Mouse (Mus musculus): Measurements from ENCODE around the gene Cars. TPM values are rescaled to one million over a fixed set of nuclear protein-coding genes. Genes with fewer than 3 reads are reported as not detected.
A peak's percentile ranks its signal among the peaks of the same experiment; 100 is the strongest.
"Not testable (repeated sequence)": the region's sequence is repeated elsewhere in the genome, so short reads cannot be mapped to it uniquely, and the experiment has no call there.

Gene Cars
- polyA plus RNA-seq, 1 experiment from 2014 or later, result 58.9 TPM

- no peak for ATAC-seq (ENCODE audit: borderline replicate concordance, extremely low read depth, low FRiP score, low TSS enrichment)
- no peaks in the 10 kb centered on the region for H3K27me3 ChIP-seq
- H3K4me2 ChIP-seq, result no peak overlapping the region
- peaks cover 15% of the 10 kb centered on the region for H3K36me3 ChIP-seq
- no peak overlapping the region for H3K9ac ChIP-seq
- H3K9me3 ChIP-seq, result no peaks in the 10 kb centered on the region
- H3K27ac ChIP-seq, result no peak overlapping the region
- no peak overlapping the region for H3K4me3 ChIP-seq
- 89% methylated on average over 2 of the region's 2 CpGs for WGBS
- peaks cover 28% of the 10 kb centered on the region for H3K4me1 ChIP-seq
Observed at GRCm38 (mm10) chr7:143544368-143544767, 55.5 kb downstream of the Cars start.

- Histone ChIP-seq H3K27ac (no peak overlapping the region), H3K9ac (no peak overlapping the region), H3K4me2 (no peak overlapping the region), H3K9me3 (no peaks in the 10 kb centered on the region), H3K4me1 (peaks cover 6% of the 10 kb centered on the region; the same call in 1 of the 2 replicates), H3K27me3 (no peaks in the 10 kb centered on the region), H3K4me3 (no peak overlapping the region), H3K36me3 (peaks cover 64% of the 10 kb centered on the region)
- ATAC-seq (ENCODE audit: borderline replicate concordance, extremely low read depth, low FRiP score, low TSS enrichment), result no peak
- WGBS, result 31% methylated on average over 1 of the region's 1 CpGs
Observed at GRCm38 (mm10) chr7:143538671-143539070, 61.2 kb downstream of the Cars start.

DNA sequence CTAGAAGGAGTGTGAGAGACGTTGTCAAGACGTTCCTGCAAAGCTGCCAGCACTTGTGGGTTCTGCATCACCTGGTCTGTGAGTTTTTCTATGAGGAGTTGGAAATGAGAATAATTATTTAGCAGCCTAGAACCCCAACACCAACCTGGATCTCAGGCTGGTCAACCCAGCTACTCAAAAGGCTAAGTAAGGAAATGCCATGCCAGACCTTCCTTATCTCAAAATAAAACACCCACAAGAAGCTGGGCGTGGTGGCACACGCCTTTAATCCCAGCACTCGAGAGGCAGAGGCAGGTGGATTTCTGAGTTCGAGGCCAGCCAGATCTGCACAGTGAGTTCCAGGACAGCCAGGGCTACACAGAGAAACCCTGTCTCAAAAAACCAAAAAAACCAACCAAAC is 61.7 kb downstream of the Cars start:
- H3K36me3 ChIP-seq, result peaks cover 69% of the 10 kb centered on the region
- not testable (repeated sequence) for H3K27ac ChIP-seq; H3K9me3 ChIP-seq; H3K4me1 ChIP-seq; H3K27me3 ChIP-seq; H3K4me3 ChIP-seq; H3K4me2 ChIP-seq; H3K9ac ChIP-seq; ATAC-seq (ENCODE audit: borderline replicate concordance, extremely low read depth, low FRiP score, low TSS enrichment)
- 80% methylated on average over 6 of the region's 6 CpGs for WGBS

- Histone ChIP-seq H3K4me3 (no peak overlapping the region), H3K9me3 (no peaks in the 10 kb centered on the region), H3K27ac (no peak overlapping the region), H3K36me3 (peaks cover 88% of the 10 kb centered on the region), H3K4me2 (no peak overlapping the region), H3K4me1 (no peaks in the 10 kb centered on the region), H3K9ac (no peak overlapping the region), H3K27me3 (no peaks in the 10 kb centered on the region)
- no peak for ATAC-seq (ENCODE audit: borderline replicate concordance, extremely low read depth, low FRiP score, low TSS enrichment)
- 89% methylated on average over 3 of the region's 3 CpGs for WGBS
Observed at GRCm38 (mm10) chr7:143536251-143536650, 63.6 kb downstream of the Cars start.

DNA sequence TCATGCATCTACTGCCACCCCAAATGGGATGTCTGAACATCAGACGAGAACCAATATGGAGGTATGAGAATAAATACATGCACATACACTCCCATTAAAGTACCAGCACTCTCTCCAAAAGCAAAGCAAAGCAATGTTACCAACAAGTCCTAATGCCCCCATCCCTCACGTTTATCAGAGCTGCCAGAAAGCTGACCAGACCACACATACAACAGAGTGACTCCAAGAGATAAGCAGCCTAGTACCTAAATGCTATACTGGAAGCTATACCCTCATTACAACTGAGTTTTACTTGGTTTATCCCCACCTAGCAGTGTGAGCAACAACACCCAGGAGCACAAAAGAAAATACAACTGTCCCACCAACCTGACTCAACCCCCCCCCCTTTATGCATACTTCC is 66.6 kb downstream of the Cars start:
- H3K9ac ChIP-seq, result no peak overlapping the region
- H3K4me1 ChIP-seq, result no peaks in the 10 kb centered on the region
- H3K4me2 ChIP-seq, result no peak overlapping the region
- H3K4me3 ChIP-seq, result no peak overlapping the region
- no peak overlapping the region for H3K27ac ChIP-seq
- H3K9me3 ChIP-seq, result no peaks in the 10 kb centered on the region
- H3K36me3 ChIP-seq, result peaks cover 98% of the 10 kb centered on the region
- no peak for ATAC-seq (ENCODE audit: borderline replicate concordance, extremely low read depth, low FRiP score, low TSS enrichment)
- no peaks in the 10 kb centered on the region for H3K27me3 ChIP-seq
- WGBS, result 75% methylated on average over 2 of the region's 2 CpGs

DNA sequence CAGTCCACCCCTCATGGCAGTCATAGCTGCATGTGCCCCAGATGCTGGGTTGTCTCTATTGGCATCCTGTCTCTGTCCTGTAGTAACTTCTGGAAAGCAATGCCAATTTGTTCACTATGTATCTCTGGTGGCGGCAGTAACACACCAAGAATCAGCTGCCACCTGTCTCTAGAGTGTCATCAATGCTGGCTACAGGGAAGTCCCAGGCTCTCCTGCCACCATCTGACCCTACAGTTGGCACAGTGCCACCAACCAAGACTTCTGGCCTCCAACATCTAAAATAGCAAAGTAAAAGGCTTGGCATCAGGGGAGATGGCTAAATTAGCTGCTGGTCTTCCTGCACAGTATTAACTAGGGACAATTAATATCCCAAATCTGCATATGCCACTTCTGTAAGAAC is 67.5 kb downstream of the Cars start:
- Histone ChIP-seq H3K4me1 (no peaks in the 10 kb centered on the region), H3K36me3 (peaks cover 98% of the 10 kb centered on the region), H3K9me3 (no peaks in the 10 kb centered on the region), H3K27me3 (no peaks in the 10 kb centered on the region), H3K4me2 (no peak overlapping the region), H3K27ac (no peak overlapping the region), H3K4me3 (no peak overlapping the region), H3K9ac (no peak overlapping the region)
- no peak for ATAC-seq (ENCODE audit: borderline replicate concordance, extremely low read depth, low FRiP score, low TSS enrichment)
- WGBS, result 72% methylated on average over 1 of the region's 1 CpGs

DNA sequence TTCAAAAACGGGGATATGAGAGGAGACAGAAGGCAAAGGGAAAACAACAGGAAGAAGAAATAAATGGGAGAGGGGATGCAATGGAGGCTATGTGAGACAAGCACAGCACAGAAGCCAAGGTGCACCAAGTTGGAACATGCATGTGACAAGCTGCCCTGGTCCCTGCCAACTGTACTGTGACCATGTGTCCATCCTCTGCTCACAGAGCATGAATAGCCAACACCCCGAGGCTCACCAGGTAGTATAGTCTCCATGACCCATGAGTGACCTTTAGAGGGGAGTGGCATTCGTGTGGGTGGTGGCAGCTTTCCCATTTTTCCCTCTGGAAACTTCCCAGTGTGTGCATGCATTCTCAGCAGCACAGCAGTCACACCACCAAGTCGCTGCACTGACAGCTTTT is 80.6 kb downstream of the Cars start:
- H3K36me3 ChIP-seq, result peaks cover 99% of the 10 kb centered on the region
- no peak for ATAC-seq (ENCODE audit: borderline replicate concordance, extremely low read depth, low FRiP score, low TSS enrichment)
- 71% methylated on average over 4 of the region's 4 CpGs for WGBS
- no peaks in the 10 kb centered on the region for H3K9me3 ChIP-seq
- H3K27ac ChIP-seq, result no peak overlapping the region
- H3K27me3 ChIP-seq, result no peaks in the 10 kb centered on the region
- H3K9ac ChIP-seq, result no peak overlapping the region
- no peak overlapping the region for H3K4me3 ChIP-seq
- no peaks in the 10 kb centered on the region for H3K4me1 ChIP-seq
- no peak overlapping the region for H3K4me2 ChIP-seq

- no peak overlapping the region for H3K9ac ChIP-seq
- no peak for ATAC-seq (ENCODE audit: borderline replicate concordance, extremely low read depth, low FRiP score, low TSS enrichment)
- 91% methylated on average over 4 of the region's 4 CpGs for WGBS
- no peak overlapping the region for H3K4me2 ChIP-seq
- peaks cover 68% of the 10 kb centered on the region for H3K36me3 ChIP-seq
- H3K4me3 ChIP-seq, result no peak overlapping the region
- H3K9me3 ChIP-seq, result no peaks in the 10 kb centered on the region
- no peaks in the 10 kb centered on the region for H3K27me3 ChIP-seq
- no peak overlapping the region for H3K27ac ChIP-seq
- H3K4me1 ChIP-seq, result no peaks in the 10 kb centered on the region
Observed at GRCm38 (mm10) chr7:143514416-143514768, 85.5 kb downstream of the Cars start.

- H3K4me3 ChIP-seq, result no peak overlapping the region
- peaks cover 63% of the 10 kb centered on the region for H3K36me3 ChIP-seq
- ATAC-seq (ENCODE audit: borderline replicate concordance, extremely low read depth, low FRiP score, low TSS enrichment), result peak; percentile 20; the same call in 1 of the 2 replicates
- WGBS, result 85% methylated on average over 10 of the region's 10 CpGs
- H3K4me2 ChIP-seq, result no peak overlapping the region
- H3K9me3 ChIP-seq, result no peaks in the 10 kb centered on the region
- no peak overlapping the region for H3K27ac ChIP-seq
- no peaks in the 10 kb centered on the region for H3K4me1 ChIP-seq
- no peak overlapping the region for H3K9ac ChIP-seq
- H3K27me3 ChIP-seq, result no peaks in the 10 kb centered on the region
Observed at GRCm38 (mm10) chr7:143513763-143514415, 86.0 kb downstream of the Cars start.

DNA sequence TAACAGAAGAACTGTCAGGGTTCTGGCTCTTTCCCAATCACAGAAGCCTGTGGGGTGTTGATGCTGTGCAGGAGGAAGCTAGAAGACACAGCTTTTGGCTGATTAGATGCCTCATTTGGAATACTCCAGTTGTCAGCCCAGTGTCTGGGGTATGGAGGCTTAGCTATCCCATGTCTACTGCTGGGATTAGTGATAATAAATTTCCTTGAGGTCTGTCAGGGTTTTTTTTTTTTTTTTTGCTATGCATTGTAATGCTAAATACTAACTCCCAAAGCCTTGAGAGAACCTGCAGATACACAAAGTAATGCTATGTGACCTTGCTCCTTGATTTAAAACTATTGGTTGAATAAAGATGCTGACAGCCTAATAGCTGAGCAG is 88.6 kb downstream of the Cars start:
- Histone ChIP-seq H3K4me1 (no peaks in the 10 kb centered on the region), H3K36me3 (peaks cover 37% of the 10 kb centered on the region), H3K27me3 (no peaks in the 10 kb centered on the region; the same call in 1 of the 2 replicates), H3K27ac (no peak overlapping the region), H3K9me3 (no peaks in the 10 kb centered on the region), H3K4me2 (no peak overlapping the region), H3K9ac (no peak overlapping the region), H3K4me3 (no peak overlapping the region)
- no peak for ATAC-seq (ENCODE audit: borderline replicate concordance, extremely low read depth, low FRiP score, low TSS enrichment)

GRCm38 (mm10) chr7:143510593-143511334 is 89.1 kb downstream of the Cars start:
- ATAC-seq (ENCODE audit: borderline replicate concordance, extremely low read depth, low FRiP score, low TSS enrichment), result no peak
- Histone ChIP-seq H3K9me3 (no peaks in the 10 kb centered on the region), H3K4me1 (no peaks in the 10 kb centered on the region), H3K9ac (no peak overlapping the region), H3K36me3 (peaks cover 31% of the 10 kb centered on the region), H3K4me3 (no peak overlapping the region), H3K27me3 (no peaks in the 10 kb centered on the region; the same call in 1 of the 2 replicates), H3K4me2 (no peak overlapping the region), H3K27ac (no peak overlapping the region)
- WGBS, result 79% methylated on average over 3 of the region's 3 CpGs

DNA sequence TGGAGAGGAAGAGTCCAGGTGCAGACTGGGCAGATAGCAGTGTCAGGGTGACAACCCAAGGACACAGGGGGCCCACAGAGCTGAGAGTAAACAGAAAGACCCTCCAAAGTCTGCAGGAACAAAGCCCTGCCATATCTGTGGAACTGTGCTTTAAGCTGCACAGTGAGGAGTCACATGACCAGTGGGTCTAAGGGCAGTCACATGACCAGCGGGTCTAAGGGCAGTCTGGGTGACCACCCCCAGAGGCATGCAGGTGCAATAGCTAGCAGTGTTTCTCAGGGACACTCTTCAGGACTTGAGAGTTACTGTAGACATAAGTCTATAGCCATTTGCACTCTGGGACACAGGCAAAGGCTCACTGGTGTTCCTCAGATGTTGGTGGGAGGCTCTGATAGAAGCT is 90.3 kb downstream of the Cars start:
- whole genome bisulfite sequencing, result 70% methylated on average over 1 of the region's 1 CpGs
- Histone ChIP-seq H3K9me3 (no peaks in the 10 kb centered on the region), H3K27me3 (peaks cover 7% of the 10 kb centered on the region; the same call in 1 of the 2 replicates), H3K9ac (no peak overlapping the region), H3K36me3 (peaks cover 19% of the 10 kb centered on the region), H3K4me3 (no peak overlapping the region), H3K4me1 (no peaks in the 10 kb centered on the region), H3K4me2 (no peak overlapping the region), H3K27ac (no peak overlapping the region)
- no peak for ATAC-seq (ENCODE audit: borderline replicate concordance, extremely low read depth, low FRiP score, low TSS enrichment)

Data from lung, embryonic 15.5 days (tissue).